Mouse (Mus musculus) heart, postnatal 0 days (tissue): ENCODE results near the gene St6galnac1.

Source experiments
- CTCF ChIP-seq: IDR thresholded peaks from 2 replicates; pipeline ENCODE4 v1.5.1; 2016; ENCODE audit warnings: antibody characterized with exemption, control low read depth, low read depth
- EP300 ChIP-seq: IDR thresholded peaks from 2 replicates; pipeline ENCODE4 v1.6.1; 2016; ENCODE audit warnings: antibody characterized with exemption, low read depth

GRCm38 (mm10) chr11:116819932-116820593 is 44.8 kb upstream of the St6galnac1 start:
- TF ChIP-seq CTCF (no peak), EP300 (no peak)
